Mouse (Mus musculus): ENCODE measurements around the gene Irgm1.

- TF ChIP-seq POLR2A (IDR thresholded peaks at IDR 0.05; ENCODE audit: control insufficient read depth, low read depth, low read length) (no peak), CTCF (IDR thresholded peaks at IDR 0.05; ENCODE audit: control insufficient read depth, insufficient read depth, insufficient replicate concordance, low read depth, low read length) (no peak)
Measured at GRCm38 (mm10) chr11:48817794-48818193, 53.7 kb downstream of the Irgm1 start.
